In the genomic region with DNA sequence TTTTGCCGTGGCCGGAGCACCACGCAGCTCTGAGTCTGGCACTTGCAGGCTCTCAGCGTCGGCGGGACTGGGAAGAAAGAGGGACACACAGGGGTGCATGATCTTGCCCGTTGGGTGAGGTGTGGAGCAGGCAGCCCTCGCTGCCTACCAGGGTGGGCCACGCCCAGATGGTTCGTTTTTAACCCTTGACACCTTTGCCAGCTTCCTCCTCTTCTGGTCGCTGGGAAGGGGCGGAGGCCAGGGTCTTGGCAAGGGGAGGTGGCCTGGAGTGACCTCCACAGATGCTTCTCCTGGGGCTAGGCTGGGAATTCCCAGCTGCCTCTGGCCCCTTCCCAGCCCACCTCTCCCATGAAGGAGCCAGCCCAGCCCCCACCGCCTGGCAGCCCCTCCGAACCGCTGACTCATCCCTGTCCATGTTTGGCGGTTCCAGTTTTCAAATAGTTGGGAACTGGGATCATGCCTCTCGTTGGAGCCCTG, we compare ENCODE assay signal across 8 mouse cellular contexts. TPM values are rescaled to one million over a fixed set of nuclear protein-coding genes. Genes with fewer than 3 reads are reported as not detected.
DNase-seq lines count a peak whose midpoint lies in the region; ATAC-seq and TF ChIP-seq lines count a peak whose summit lies in the region.

No protein-coding gene starts in this region.

- H3K4me3 ChIP-seq in left cerebral cortex, adult 2 months = peak overlapping the region; percentile 0; the same call in 1 of the 2 replicates
- no peak overlapping the region; the same call in 1 of the 2 replicates for H3K4me3 ChIP-seq in embryonic facial prominence, embryonic 13.5 days
- peak overlapping the region; percentile 23 for H3K4me3 ChIP-seq in heart, postnatal 0 days (ENCODE audit: low read depth, low read length)
- no peak overlapping the region for H3K4me3 ChIP-seq in liver, embryonic 13.5 days (replicated peaks)

- no peak for ATAC-seq in embryonic facial prominence, embryonic 13.5 days (ENCODE audit: insufficient number of reproducible peaks, insufficient read depth, low FRiP score, low TSS enrichment, low read depth)
- peak; percentile 29; the same call in 1 of the 2 replicates for ATAC-seq in heart, postnatal 0 days (ENCODE audit: insufficient read depth, low read depth)
- ATAC-seq in liver, embryonic 13.5 days (ENCODE audit: low read depth) = no peak

- TF ChIP-seq EP300 in heart, postnatal 0 days (IDR thresholded peaks at IDR 0.05; ENCODE audit: low read depth) = no peak

- intact Hi-C loops in left cerebral cortex, adult 2 months (cut with DNase I) = no loop called here
- intact Hi-C loops in left cerebral cortex, postnatal 25 days (cut with DNase I) = no loop called here

- TF ChIP-seq CTCF in left cerebral cortex, adult 2 months (IDR thresholded peaks at IDR 0.05) = no peak
- no peak for TF ChIP-seq CTCF in heart, postnatal 0 days (IDR thresholded peaks at IDR 0.05; ENCODE audit: low read depth)

- H3K4me2 ChIP-seq in embryonic facial prominence, embryonic 13.5 days = peak overlapping the region; percentile 44
- H3K4me2 ChIP-seq in heart, postnatal 0 days (ENCODE audit: low read depth, low read length) = peak overlapping the region; percentile 60
- H3K4me2 ChIP-seq in liver, embryonic 13.5 days = peak overlapping the region; percentile 21; the same call in 1 of the 2 replicates

- 14% methylated on average over 17 of the region's 17 CpGs for WGBS in embryonic facial prominence, embryonic 13.5 days
- under 1% methylated on average over 15 of the region's 17 CpGs for WGBS in heart, postnatal 0 days
- WGBS in liver, embryonic 13.5 days (ENCODE audit: insufficient replicate concordance) = 33% methylated on average over 17 of the region's 17 CpGs

- H3K9ac ChIP-seq in embryonic facial prominence, embryonic 13.5 days = peak overlapping the region; percentile 49; the same call in 1 of the 2 replicates
- peak overlapping the region; percentile 40; the same call in 1 of the 2 replicates for H3K9ac ChIP-seq in heart, postnatal 0 days (replicated peaks; ENCODE audit: low read depth, low read length)
- no peak overlapping the region for H3K9ac ChIP-seq in liver, embryonic 13.5 days

- H3K27me3 ChIP-seq in embryonic facial prominence, embryonic 13.5 days = no peaks in the 10 kb centered on the region
- H3K27me3 ChIP-seq in heart, postnatal 0 days (ENCODE audit: control insufficient read depth, insufficient read depth, low read length) = no peaks in the 10 kb centered on the region
- 0 out of 2 replicates have a peak, but pooled peaks cover 3% of the 10 kb centered on the region for H3K27me3 ChIP-seq in liver, embryonic 13.5 days

- no peak for DNase-seq in left cerebral cortex, adult 2 months (ENCODE audit: extremely low spot score in 1 of 2, low spot score in 2 of 2)
- no peak for DNase-seq in left cerebral cortex, postnatal 25 days (ENCODE audit: low spot score in 2 of 2)
- no peak for DNase-seq in heart, postnatal 0 days (ENCODE audit: low spot score)
- no peak for DNase-seq in liver, embryonic 13.5 days
- DNase-seq in testis, postnatal 10 days (ENCODE audit: low spot score) = peak; percentile 81
- DNase-seq in layer of hippocampus, adult 9-11 months = no peak
- DNase-seq in ovary, adult 18-20 months (ENCODE audit: low spot score) = no peak

- no peaks in the 10 kb centered on the region for H3K9me3 ChIP-seq in embryonic facial prominence, embryonic 13.5 days
- H3K9me3 ChIP-seq in heart, postnatal 0 days (replicated peaks; ENCODE audit: control insufficient read depth, low read length) = no peaks in the 10 kb centered on the region
- no peaks in the 10 kb centered on the region for H3K9me3 ChIP-seq in liver, embryonic 13.5 days (replicated peaks)

- no peak overlapping the region for H3K27ac ChIP-seq in left cerebral cortex, adult 2 months
- H3K27ac ChIP-seq in embryonic facial prominence, embryonic 13.5 days = peak overlapping the region; percentile 64; the same call in 1 of the 2 replicates
- peak overlapping the region; percentile 91 for H3K27ac ChIP-seq in heart, postnatal 0 days (ENCODE audit: low read depth)
- no peak overlapping the region for H3K27ac ChIP-seq in liver, embryonic 13.5 days

- no peaks in the 10 kb centered on the region for H3K36me3 ChIP-seq in embryonic facial prominence, embryonic 13.5 days
- no peaks in the 10 kb centered on the region for H3K36me3 ChIP-seq in heart, postnatal 0 days (replicated peaks; ENCODE audit: control insufficient read depth, insufficient read depth, low read length)
- no peaks in the 10 kb centered on the region for H3K36me3 ChIP-seq in liver, embryonic 13.5 days

- peaks cover 92% of the 10 kb centered on the region for H3K4me1 ChIP-seq in embryonic facial prominence, embryonic 13.5 days
- H3K4me1 ChIP-seq in heart, postnatal 0 days (ENCODE audit: control insufficient read depth, insufficient read depth) = peaks cover 89% of the 10 kb centered on the region
- peaks cover 85% of the 10 kb centered on the region for H3K4me1 ChIP-seq in liver, embryonic 13.5 days (replicated peaks)

RNA-seq across cellular contexts. Expression of gene Hspg2, which starts 8.2 kb away (rescaled TPM):
- total RNA-seq in left cerebral cortex, adult 2 months (2021) = 1 to 10 TPM; 5.5 to 6.5 TPM
- 1 to 10 TPM; 6.2 to 6.4 TPM for total RNA-seq in left cerebral cortex, postnatal 25 days (2021)
- polyA plus RNA-seq in embryonic facial prominence, embryonic 13.5 days (2015; fragmentation: Nextera tagmentation; extraction: Ambion mirVana) = 28.2 and 30.0 TPM in 2 replicates
- total RNA-seq in heart, postnatal 0 days (2014; rRNA removed; ENCODE audit: low replicate concordance) = 473 and 516 TPM in 2 replicates
- polyA plus RNA-seq in heart, postnatal 0 days (2015; fragmentation: Nextera tagmentation; extraction: Ambion mirVana) = 41.2 and 42.4 TPM in 2 replicates
- 2.6 and 3.2 TPM in 2 replicates for polyA plus RNA-seq in liver, embryonic 13.5 days (2015; fragmentation: Nextera tagmentation; extraction: Ambion mirVana)

RNA-seq across cellular contexts. Expression of gene 1700013G24Rik, which starts 23.7 kb away (rescaled TPM):
- total RNA-seq in left cerebral cortex, adult 2 months (2021) = not detected
- not detected for total RNA-seq in left cerebral cortex, postnatal 25 days (2021)
- not detected in 2 replicates for polyA plus RNA-seq in embryonic facial prominence, embryonic 13.5 days (2015; fragmentation: Nextera tagmentation; extraction: Ambion mirVana)
- not detected in 2 replicates for total RNA-seq in heart, postnatal 0 days (2014; rRNA removed; ENCODE audit: low replicate concordance)
- not detected in 2 replicates for polyA plus RNA-seq in heart, postnatal 0 days (2015; fragmentation: Nextera tagmentation; extraction: Ambion mirVana)
- polyA plus RNA-seq in liver, embryonic 13.5 days (2015; fragmentation: Nextera tagmentation; extraction: Ambion mirVana) = not detected in 2 replicates

RNA-seq across cellular contexts. Expression of gene Cela3b, which starts 46.5 kb away (rescaled TPM):
- not detected for total RNA-seq in left cerebral cortex, adult 2 months (2021)
- total RNA-seq in left cerebral cortex, postnatal 25 days (2021) = not detected
- polyA plus RNA-seq in embryonic facial prominence, embryonic 13.5 days (2015; fragmentation: Nextera tagmentation; extraction: Ambion mirVana) = 0.29 TPM in 1 of 2 replicates, not detected in the other
- not detected in 2 replicates for total RNA-seq in heart, postnatal 0 days (2014; rRNA removed; ENCODE audit: low replicate concordance)
- polyA plus RNA-seq in heart, postnatal 0 days (2015; fragmentation: Nextera tagmentation; extraction: Ambion mirVana) = not detected in 2 replicates
- polyA plus RNA-seq in liver, embryonic 13.5 days (2015; fragmentation: Nextera tagmentation; extraction: Ambion mirVana) = 0.17 TPM in 1 of 2 replicates, not detected in the other

Comparison
In these comparisons a context has a peak if more than half of its experiments do, and no peak if none do; other contexts are left out.
1. H3K27ac ChIP-seq: peak in embryonic facial prominence, embryonic 13.5 days (single experiment) and heart, postnatal 0 days (single experiment); none in left cerebral cortex, adult 2 months (single experiment) and liver, embryonic 13.5 days (single experiment).
2. H3K4me3 ChIP-seq: peak in left cerebral cortex, adult 2 months (single experiment) and heart, postnatal 0 days (single experiment); none in embryonic facial prominence, embryonic 13.5 days (single experiment) and liver, embryonic 13.5 days (single experiment).
3. RNA of gene Hspg2, which starts 8.2 kb away (total RNA-seq): 473 to 516 TPM in heart, postnatal 0 days; 5.5 to 6.5 TPM in left cerebral cortex, adult 2 months and 6.2 to 6.4 TPM in left cerebral cortex, postnatal 25 days; every median in the first group is over 10 times any median in the second.
4. Peak in every context shown above with its lines, with median percentiles within 50 percentile points of each other: H3K4me2 ChIP-seq.